14 mouse cellular contexts compared by ENCODE assay signal in genomic region chr12:108971446-108971845, GRCm38 (mm10).
"Had no signal": no experiment of that assay in that cellular context is flagged by ENCODE, and none has a peak within 500 bp of the region (broad histone marks: within the 10 kb centered on the region; RNA-seq: fewer than 3 reads in every experiment).

No protein-coding gene starts in this region.

- ATAC-seq: hindbrain, postnatal 0 days; lung, postnatal 0 days; midbrain, embryonic 15.5 days had no signal

- H3K36me3 ChIP-seq: hindbrain, embryonic 13.5 days; limb, embryonic 10.5 days; liver, embryonic 15.5 days; midbrain, embryonic 15.5 days; neural tube, embryonic 12.5 days; stomach, embryonic 15.5 days had no signal

- H3K27me3 ChIP-seq: hindbrain, embryonic 13.5 days; liver, embryonic 15.5 days; midbrain, embryonic 15.5 days; neural tube, embryonic 12.5 days; stomach, embryonic 15.5 days had no signal

- H3K9ac ChIP-seq: hindbrain, embryonic 13.5 days; liver, embryonic 15.5 days; midbrain, embryonic 15.5 days; neural tube, embryonic 12.5 days; stomach, embryonic 15.5 days had no signal

- H3K4me3 ChIP-seq: hindbrain, embryonic 13.5 days; limb, embryonic 10.5 days; liver, embryonic 15.5 days; midbrain, embryonic 15.5 days; neural tube, embryonic 12.5 days; stomach, embryonic 15.5 days had no signal

- H3K4me2 ChIP-seq: hindbrain, embryonic 13.5 days; liver, embryonic 11.5 days; liver, embryonic 15.5 days; midbrain, embryonic 15.5 days; neural tube, embryonic 12.5 days; stomach, embryonic 15.5 days had no signal

- DNase-seq: lung, adult 2 months; lung, postnatal 36 days; retina, postnatal 1 day; right cerebral cortex, postnatal 4 days; thymus, postnatal 4 days had no signal

- H3K9me3 ChIP-seq: hindbrain, embryonic 13.5 days; limb, embryonic 10.5 days; liver, embryonic 15.5 days; midbrain, embryonic 15.5 days; neural tube, embryonic 12.5 days; stomach, embryonic 15.5 days had no signal

- H3K4me1 ChIP-seq: liver, embryonic 15.5 days; midbrain, embryonic 15.5 days; neural tube, embryonic 12.5 days; stomach, embryonic 15.5 days had no signal

- H3K27ac ChIP-seq: hindbrain, embryonic 13.5 days; hindbrain, postnatal 0 days; limb, embryonic 10.5 days; liver, embryonic 15.5 days; midbrain, embryonic 15.5 days; neural tube, embryonic 12.5 days; stomach, embryonic 15.5 days had no signal
